Mouse (Mus musculus) bone marrow macrophage, adult 2 months (primary cell): ENCODE data around the gene Cited1.

ENCODE experiments used
- CTCF ChIP-seq: IDR thresholded peaks from 2 replicates; pipeline ENCODE4 v1.5.1; 2012; ENCODE audit warnings: low read depth, mild to moderate bottlenecking, low read length, moderate library complexity
- POLR2A ChIP-seq: IDR thresholded peaks from 2 replicates; pipeline ENCODE4 v1.6.1; 2012; ENCODE audit warnings: mild to moderate bottlenecking, low read depth, low read length, borderline replicate concordance

DNA sequence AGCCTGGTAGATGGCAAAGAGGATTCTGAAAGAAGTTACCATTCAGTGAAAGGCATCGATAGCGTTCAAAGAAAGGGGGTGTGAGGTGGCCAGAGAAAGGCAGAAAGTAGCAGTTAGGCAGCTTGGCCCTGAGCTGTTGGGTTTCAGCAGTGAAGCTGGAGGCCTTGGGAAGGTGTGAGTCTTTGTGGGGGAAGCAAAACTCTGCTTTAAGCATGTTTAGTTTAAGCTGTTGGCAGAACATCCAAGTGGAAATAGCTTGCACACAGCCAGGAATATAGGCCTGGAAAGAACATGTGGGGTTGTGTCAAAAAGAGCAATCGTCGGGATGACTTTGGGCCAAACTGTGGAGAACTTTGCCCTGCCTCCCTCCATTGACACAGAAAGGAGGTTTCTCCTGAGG, 7.8 kb upstream of the Cited1 start:
- TF ChIP-seq CTCF (no peak), POLR2A (no peak)
